Mouse (Mus musculus) subcutaneous adipose tissue, adult 2 months (tissue): ENCODE measurements around the gene Olfr1305. TPM values are rescaled to one million over a fixed set of nuclear protein-coding genes. Genes with fewer than 3 reads are reported as not detected.

Experiments
- polyA plus RNA-seq: library from polyadenylated mRNA; depleted of rRNA; stranded (reverse); fragments of >200 nt; gene quantifications from 2 replicates; pipeline ENCODE4 v1.2.3, GENCODE M21; 2012; ENCODE audit warnings: low replicate concordance; rRNA removed

The Olfr1305 gene
- polyA plus RNA-seq, result not detected in 2 replicates

GRCm38 (mm10) chr2:111877049-111877448, at the start of gene Olfr1305:
Olfr1305 (minus strand) TSS chr2:111877149.

GRCm38 (mm10) chr2:111916171-111916570, 39.2 kb upstream of the Olfr1305 start, which contains the start of gene Olfr1306:
Olfr1306 (minus strand) TSS chr2:111916271.

GRCm38 (mm10) chr2:111820240-111820639, 56.7 kb downstream of the Olfr1305 start, which contains the start of gene Olfr1303:
Olfr1303 (minus strand) TSS chr2:111820340.

Other genes starting within 250 kb of the Olfr1305 start
- not detected in 2 replicates for gene Olfr1298, start 227.9 kb downstream of the Olfr1305 start, polyA plus RNA-seq
- not detected in 2 replicates for gene Olfr1299, start 215.7 kb downstream of the Olfr1305 start, polyA plus RNA-seq
- gene Olfr1301, start 126.1 kb downstream of the Olfr1305 start, polyA plus RNA-seq, result not detected in 2 replicates
- gene Olfr1302, start 99.7 kb downstream of the Olfr1305 start, polyA plus RNA-seq, result not detected in 2 replicates
- not detected in 2 replicates for gene Olfr1303, start 56.8 kb downstream of the Olfr1305 start, polyA plus RNA-seq
- not detected in 2 replicates for gene Olfr1306, start 39.1 kb upstream of the Olfr1305 start, polyA plus RNA-seq
- gene Olfr1307, start 72.3 kb upstream of the Olfr1305 start, polyA plus RNA-seq, result not detected in 2 replicates
- not detected in 2 replicates for gene Olfr1308, start 87.8 kb upstream of the Olfr1305 start, polyA plus RNA-seq
- not detected in 2 replicates for gene Olfr1309, start 113.1 kb upstream of the Olfr1305 start, polyA plus RNA-seq
- gene Olfr1310, start 135.6 kb upstream of the Olfr1305 start, polyA plus RNA-seq, result not detected in 2 replicates
- not detected in 2 replicates for gene Olfr1311, start 147.3 kb upstream of the Olfr1305 start, polyA plus RNA-seq
- gene Olfr1312, start 173.1 kb upstream of the Olfr1305 start, polyA plus RNA-seq, result not detected in 2 replicates
- gene Olfr1313, start 200.7 kb upstream of the Olfr1305 start, polyA plus RNA-seq, result not detected in 2 replicates
- not detected in 2 replicates for gene Olfr1314, start 219.6 kb upstream of the Olfr1305 start, polyA plus RNA-seq
- not detected in 2 replicates for gene Olfr1315-ps1, start 238.3 kb upstream of the Olfr1305 start, polyA plus RNA-seq